Mouse (Mus musculus): ENCODE results near the gene Asb14. TPM values are rescaled to one million over a fixed set of nuclear protein-coding genes. Genes with fewer than 3 reads are reported as not detected.

Asb14 gene
- 1.4 TPM for polyA plus RNA-seq (2014; fragmentation: Illumina TruSeq; extraction: RNeasy Lipid Tissue Mini Kit (QIAGEN cat#74804); ENCODE audit: low read depth, low replicate concordance)

DNA sequence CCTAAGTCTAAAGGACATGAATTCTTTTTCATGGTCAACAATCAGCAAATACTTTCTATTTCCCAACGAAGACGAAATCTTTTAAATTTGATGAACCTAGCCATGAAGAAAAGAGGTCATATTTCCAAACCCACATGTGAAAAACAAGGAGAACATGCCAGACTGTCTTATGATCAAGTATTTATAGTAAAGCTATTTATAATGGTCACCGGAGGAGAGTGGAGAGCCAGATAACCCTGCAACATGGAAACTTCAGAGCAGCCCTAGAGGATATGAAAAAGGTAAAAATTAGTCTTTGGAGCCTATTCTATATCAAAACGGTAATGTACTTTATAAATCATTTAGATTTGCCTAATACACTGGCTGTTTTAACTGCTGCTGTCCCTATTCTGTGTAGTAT lies at the start of gene Asb14:
Gene Asb14 (plus strand): TSS at position 166 of the 400 bp plus-strand sequence.

Other genes with a start within 250 kb of the Asb14 start
- 28.1 TPM for gene Pde12, start 224.7 kb upstream of the Asb14 start, polyA plus RNA-seq (2014; fragmentation: Illumina TruSeq; extraction: RNeasy Lipid Tissue Mini Kit (QIAGEN cat#74804); ENCODE audit: low read depth, low replicate concordance)
- 0.12 TPM for gene Dnah12, start 201.3 kb upstream of the Asb14 start, polyA plus RNA-seq (2014; fragmentation: Illumina TruSeq; extraction: RNeasy Lipid Tissue Mini Kit (QIAGEN cat#74804); ENCODE audit: low read depth, low replicate concordance)
- 143 TPM for gene Appl1, start 76.7 kb downstream of the Asb14 start, polyA plus RNA-seq (2014; fragmentation: Illumina TruSeq; extraction: RNeasy Lipid Tissue Mini Kit (QIAGEN cat#74804); ENCODE audit: low read depth, low replicate concordance)
- not detected for gene Hesx1, start 99.9 kb downstream of the Asb14 start, polyA plus RNA-seq (2014; fragmentation: Illumina TruSeq; extraction: RNeasy Lipid Tissue Mini Kit (QIAGEN cat#74804); ENCODE audit: low read depth, low replicate concordance)
- 3.0 TPM for gene Il17rd, start 144.4 kb downstream of the Asb14 start, polyA plus RNA-seq (2014; fragmentation: Illumina TruSeq; extraction: RNeasy Lipid Tissue Mini Kit (QIAGEN cat#74804); ENCODE audit: low read depth, low replicate concordance)
- 79.2 TPM for gene Arhgef3, start 220.3 kb downstream of the Asb14 start, polyA plus RNA-seq (2014; fragmentation: Illumina TruSeq; extraction: RNeasy Lipid Tissue Mini Kit (QIAGEN cat#74804); ENCODE audit: low read depth, low replicate concordance)

Measured in adrenal gland, adult 10 weeks (tissue).